Mouse (Mus musculus): ENCODE data around the gene Zfp11.

Zfp11 gene

GRCm38 (mm10) chr5:129607476-129607875 lies 62.4 kb downstream of the Zfp11 start:
- no peak for DNase-seq
